Mouse (Mus musculus): Measurements from ENCODE around the gene Tle6. TPM values are rescaled to one million over a fixed set of nuclear protein-coding genes. Genes with fewer than 3 reads are reported as not detected.

Tle6 gene
- total and polyA plus RNA-seq, 3 experiments: 16.9 to 31.9 TPM; not detected in 1

GRCm38 (mm10) chr10:81553232-81553631 is 47.6 kb downstream of the Tle6 start:
- Histone ChIP-seq H3K27me3 (ENCODE audit: control insufficient read depth in 1 of 2, insufficient read depth in 2 of 2, low read length in 2 of 2) (no peaks in the 10 kb centered on the region), H3K9me3 (replicated peaks; ENCODE audit: insufficient read depth, low read length) (no peaks in the 10 kb centered on the region), H3K36me3 (ENCODE audit: control insufficient read depth in 1 of 2, insufficient read depth in 2 of 2, low read length in 2 of 2) (peaks cover 0 to 6% of the 10 kb centered on the region in 2 experiments; a peak in 1 of 4 replicates), H3K4me3 (ENCODE audit: control insufficient read depth in 1 of 2, insufficient read depth in 1 of 2, low read depth in 2 of 2, low read length in 2 of 2) (no peak overlapping the region), H3K9ac (ENCODE audit: control insufficient read depth, low read depth, low read length, poor library complexity, severe bottlenecking) (no peak overlapping the region), H3K4me1 (ENCODE audit: control insufficient read depth in 1 of 2, insufficient read depth in 2 of 2, low read length in 2 of 2) (peaks cover 4 to 17% of the 10 kb centered on the region in 2 experiments), H3K27ac (ENCODE audit: control insufficient read depth, low read depth, low read length) (no peak overlapping the region), H3K79me2 (ENCODE audit: control insufficient read depth, insufficient read depth, low read length, poor library complexity) (no peaks in the 10 kb centered on the region)
- DNase-seq (ENCODE audit: low read depth, low spot score): peak; percentile 78
- TF ChIP-seq CTCF (IDR thresholded peaks at IDR 0.05 in 2 of 3, conservative IDR thresholded peaks at IDR 0.05 in 1 of 3; ENCODE audit: control insufficient read depth in 1 of 3, insufficient read depth in 1 of 3, low read depth in 2 of 3, low read length in 3 of 3, poor library complexity in 1 of 3, severe bottlenecking in 1 of 3) (peak; percentile 66 to 79 (median 68)), SMC3 (IDR thresholded peaks at IDR 0.05; ENCODE audit: low read depth, low read length) (peak; percentile 55), MYC (IDR thresholded peaks at IDR 0.05; ENCODE audit: low read depth, low read length) (no peak), RAD21 (IDR thresholded peaks at IDR 0.05; ENCODE audit: low read depth, low read length) (peak; percentile 56), ZMIZ1 (IDR thresholded peaks at IDR 0.05; ENCODE audit: low read depth, low read length) (no peak)

DNA sequence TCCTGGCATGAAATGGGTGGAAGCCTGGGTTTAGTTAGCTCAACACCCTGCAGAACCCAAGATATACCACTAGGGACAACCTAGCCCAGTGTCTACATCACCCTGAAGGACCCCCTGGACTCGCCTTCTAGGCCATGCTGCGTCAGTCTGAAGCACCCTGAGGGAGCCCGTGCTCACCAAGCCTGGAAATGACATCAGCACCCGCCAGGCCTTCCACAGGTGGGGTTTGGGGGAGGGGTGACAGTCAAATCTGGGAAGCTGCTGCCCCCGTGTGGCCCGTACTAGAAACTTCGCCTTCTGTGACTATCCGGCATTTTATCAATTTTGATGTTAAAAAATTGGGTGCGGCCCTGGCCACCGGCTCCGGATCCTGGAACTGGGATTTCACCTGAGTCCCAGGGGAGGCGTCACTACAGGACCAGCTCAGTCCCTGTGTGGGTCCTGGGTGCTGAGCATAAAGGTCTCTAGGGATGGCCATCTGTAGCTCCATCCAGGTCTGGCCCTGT is 49.2 kb downstream of the Tle6 start:
- Histone ChIP-seq H3K79me2 (ENCODE audit: control insufficient read depth, insufficient read depth, low read length, poor library complexity) (no peaks in the 10 kb centered on the region), H3K36me3 (ENCODE audit: control insufficient read depth in 1 of 2, insufficient read depth in 2 of 2, low read length in 2 of 2) (peaks cover 0 to 7% of the 10 kb centered on the region in 2 experiments; a peak in 2 of 4 replicates), H3K27me3 (ENCODE audit: control insufficient read depth in 1 of 2, insufficient read depth in 2 of 2, low read length in 2 of 2) (no peaks in the 10 kb centered on the region), H3K4me1 (ENCODE audit: control insufficient read depth in 1 of 2, insufficient read depth in 2 of 2, low read length in 2 of 2) (peaks cover 6 to 19% of the 10 kb centered on the region in 2 experiments), H3K9ac (ENCODE audit: control insufficient read depth, low read depth, low read length, poor library complexity, severe bottlenecking) (peak overlapping the region; percentile 35), H3K9me3 (replicated peaks; ENCODE audit: insufficient read depth, low read length) (no peaks in the 10 kb centered on the region), H3K4me3 (ENCODE audit: control insufficient read depth in 1 of 2, insufficient read depth in 1 of 2, low read depth in 2 of 2, low read length in 2 of 2) (peak overlapping the region in 1 of 2 experiments; percentile 26; a peak in 1 of 4 replicates), H3K27ac (ENCODE audit: control insufficient read depth, low read depth, low read length) (0 out of 2 replicates have a peak overlapping the region, but pooled peaks have one; percentile 23)
- peak; percentile 89 for DNase-seq (ENCODE audit: low read depth, low spot score)
- TF ChIP-seq RCOR1 (IDR thresholded peaks at IDR 0.05; ENCODE audit: low read depth, low read length) (no peak), UBTF (IDR thresholded peaks at IDR 0.05; ENCODE audit: borderline replicate concordance, insufficient read depth, low read depth, low read length) (no peak), GATA1 (IDR thresholded peaks at IDR 0.05; ENCODE audit: low read depth, low read length) (no peak), NELFE (IDR thresholded peaks at IDR 0.05; ENCODE audit: low read depth, low read length) (peak; percentile 51), ETS1 (IDR thresholded peaks at IDR 0.05; ENCODE audit: low read depth, low read length) (peak; percentile 84), USF2 (IDR thresholded peaks at IDR 0.05; ENCODE audit: borderline replicate concordance in 1 of 2, insufficient read depth in 1 of 2, low read depth in 1 of 2, low read length in 2 of 2) (no peak), MAX (IDR thresholded peaks at IDR 0.05; ENCODE audit: low read length) (peak; percentile 58; the same call in 1 of the 2 replicates), CTCF (IDR thresholded peaks at IDR 0.05 in 2 of 3, conservative IDR thresholded peaks at IDR 0.05 in 1 of 3; ENCODE audit: control insufficient read depth in 1 of 3, insufficient read depth in 1 of 3, low read depth in 2 of 3, low read length in 3 of 3, poor library complexity in 1 of 3, severe bottlenecking in 1 of 3) (peak; percentile 82 to 97 (median 86)), ZKSCAN1 (IDR thresholded peaks at IDR 0.05; ENCODE audit: low read depth, low read length) (peak; percentile 74; the same call in 1 of the 2 replicates), BHLHE40 (IDR thresholded peaks at IDR 0.05; ENCODE audit: borderline replicate concordance, low read depth, low read length) (peak; percentile 78), NRF1 (IDR thresholded peaks at IDR 0.05; ENCODE audit: insufficient read depth, low read depth, low read length, poor library complexity, severe bottlenecking) (no peak), E2F4 (IDR thresholded peaks at IDR 0.05; ENCODE audit: borderline replicate concordance, low read depth, low read length) (0 out of 2 replicates have a peak, but pooled peaks have one; percentile 43), HCFC1 (IDR thresholded peaks at IDR 0.05; ENCODE audit: low read depth, low read length) (peak; percentile 77), MYC (IDR thresholded peaks at IDR 0.05; ENCODE audit: low read depth, low read length) (peak; percentile 69), MAZ (IDR thresholded peaks at IDR 0.05; ENCODE audit: low read depth, low read length) (peak; percentile 91), GABPA (IDR thresholded peaks at IDR 0.05; ENCODE audit: low read depth, low read length) (peak; percentile 52; the same call in 1 of the 2 replicates), SIN3A (IDR thresholded peaks at IDR 0.05; ENCODE audit: low read length) (peak; percentile 90), ZMIZ1 (IDR thresholded peaks at IDR 0.05; ENCODE audit: low read depth, low read length) (no peak), POLR2AphosphoS5 (IDR thresholded peaks at IDR 0.05; ENCODE audit: borderline replicate concordance, low read depth, low read length) (no peak), CHD1 (IDR thresholded peaks at IDR 0.05; ENCODE audit: low read depth, low read length) (0 out of 2 replicates have a peak, but pooled peaks have one; percentile 61), CHD2 (IDR thresholded peaks at IDR 0.05; ENCODE audit: low read length) (peak; percentile 81), USF1 (IDR thresholded peaks at IDR 0.05; ENCODE audit: low read depth, low read length) (no peak), SMC3 (IDR thresholded peaks at IDR 0.05; ENCODE audit: low read depth, low read length) (peak; percentile 64), MYB (IDR thresholded peaks at IDR 0.05; ENCODE audit: low read depth, low read length) (no peak), POLR2A (IDR thresholded peaks at IDR 0.05; ENCODE audit: control insufficient read depth in 1 of 2, insufficient read depth in 1 of 2, low read depth in 1 of 2, low read length in 2 of 2, poor library complexity in 1 of 2) (no peak; a peak in 1 of 4 replicates), TAL1 (IDR thresholded peaks at IDR 0.05; ENCODE audit: low read length) (no peak), ZNF384 (IDR thresholded peaks at IDR 0.05; ENCODE audit: low read depth, low read length) (peak; percentile 26; the same call in 1 of the 2 replicates), KAT2A (conservative IDR thresholded peaks at IDR 0.05; ENCODE audit: low read depth, low read length) (peak; percentile 37; the same call in 1 of the 2 replicates)
